8 mouse cellular contexts compared by ENCODE assay signal in the genomic region with DNA sequence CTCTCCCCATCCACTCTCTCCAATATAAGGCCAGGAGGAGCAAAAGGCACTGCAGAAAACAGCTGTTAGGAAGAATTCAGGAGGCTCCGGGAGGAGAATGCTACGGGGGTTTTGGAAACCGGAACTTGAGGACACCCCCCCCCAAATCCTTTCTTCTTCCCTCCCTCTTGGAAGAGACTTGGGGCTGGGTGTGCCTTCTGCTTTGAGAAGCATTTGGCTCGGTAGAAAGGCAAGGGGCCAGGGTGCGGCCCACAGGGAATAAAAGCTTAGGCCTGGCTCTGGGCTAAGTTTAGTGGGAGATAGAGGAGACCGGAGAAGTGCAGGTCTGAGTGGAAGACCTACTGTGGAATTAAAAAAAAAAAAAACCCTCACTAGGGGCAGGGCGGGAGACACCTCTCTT.
DNase-seq lines count a peak whose midpoint lies in the region; ATAC-seq and TF ChIP-seq lines count a peak whose summit lies in the region.

No protein-coding gene starts in this region.

- no peak for TF ChIP-seq POLR2A in embryonic fibroblast, embryonic 13.5 days (IDR thresholded peaks at IDR 0.05; ENCODE audit: low read depth, low read length)
- no peak for TF ChIP-seq POLR2A in thymus, adult 2 months (IDR thresholded peaks at IDR 0.05; ENCODE audit: control insufficient read depth, extremely low read depth, insufficient read depth, low read length, poor library complexity)

- peak overlapping the region; percentile 81 for H3K4me3 ChIP-seq in embryonic fibroblast, embryonic 13.5 days (ENCODE audit: insufficient read depth, low read length)
- peak overlapping the region; percentile 79 for H3K4me3 ChIP-seq in heart, embryonic 16.5 days (ENCODE audit: low read length)
- peak overlapping the region; percentile 78 for H3K4me3 ChIP-seq in midbrain, embryonic 10.5 days
- H3K4me3 ChIP-seq in thymus, adult 2 months (ENCODE audit: control insufficient read depth, insufficient read depth, low read length), result no peak overlapping the region

- peak overlapping the region; percentile 98 for H3K4me2 ChIP-seq in heart, embryonic 16.5 days (ENCODE audit: low read depth, low read length)

- H3K9ac ChIP-seq in heart, embryonic 16.5 days (ENCODE audit: low read length), result peak overlapping the region; percentile 77

- no peak for ATAC-seq in heart, embryonic 16.5 days (replicated peaks; ENCODE audit: extremely low read depth, insufficient read depth, low FRiP score)

- no peaks in the 10 kb centered on the region for H3K27me3 ChIP-seq in heart, embryonic 16.5 days (ENCODE audit: control insufficient read depth, insufficient read depth, low read length)
- no peaks in the 10 kb centered on the region; the same call in 1 of the 2 replicates for H3K27me3 ChIP-seq in midbrain, embryonic 10.5 days (ENCODE audit: low read depth, poor library complexity, severe bottlenecking)
- no peaks in the 10 kb centered on the region; the same call in 1 of the 2 replicates for H3K27me3 ChIP-seq in thymus, adult 2 months (ENCODE audit: control insufficient read depth, insufficient read depth, low read length)

- peaks cover 11% of the 10 kb centered on the region for H3K4me1 ChIP-seq in embryonic fibroblast, embryonic 13.5 days (ENCODE audit: control insufficient read depth, insufficient read depth, low read length)
- H3K4me1 ChIP-seq in heart, embryonic 16.5 days (ENCODE audit: control insufficient read depth, insufficient read depth, low read length), result peaks cover 14% of the 10 kb centered on the region
- H3K4me1 ChIP-seq in midbrain, embryonic 10.5 days, result peaks cover 34% of the 10 kb centered on the region
- peaks cover 11% of the 10 kb centered on the region for H3K4me1 ChIP-seq in thymus, adult 2 months (replicated peaks; ENCODE audit: control insufficient read depth, insufficient read depth, low read length)

- no peaks in the 10 kb centered on the region for H3K9me3 ChIP-seq in heart, embryonic 16.5 days (replicated peaks; ENCODE audit: control insufficient read depth, low read length)
- no peaks in the 10 kb centered on the region for H3K9me3 ChIP-seq in midbrain, embryonic 10.5 days (replicated peaks)

- H3K27ac ChIP-seq in embryonic fibroblast, embryonic 13.5 days (ENCODE audit: insufficient read depth, low read length), result peak overlapping the region; percentile 87
- H3K27ac ChIP-seq in heart, embryonic 16.5 days (ENCODE audit: low read length), result peak overlapping the region; percentile 93
- H3K27ac ChIP-seq in midbrain, embryonic 10.5 days (replicated peaks), result peak overlapping the region; percentile 96; the same call in 1 of the 2 replicates
- H3K27ac ChIP-seq in thymus, adult 2 months (ENCODE audit: control insufficient read depth, insufficient read depth, low read length), result no peak overlapping the region

- no peaks in the 10 kb centered on the region for H3K36me3 ChIP-seq in heart, embryonic 16.5 days (ENCODE audit: control insufficient read depth, insufficient read depth)
- peaks cover 8% of the 10 kb centered on the region; the same call in 1 of the 2 replicates for H3K36me3 ChIP-seq in midbrain, embryonic 10.5 days
- no peaks in the 10 kb centered on the region for H3K36me3 ChIP-seq in thymus, adult 2 months (ENCODE audit: control insufficient read depth, insufficient read depth, low read length)

- WGBS in heart, embryonic 16.5 days, result 7% methylated on average over 7 of the region's 7 CpGs
- WGBS in midbrain, embryonic 10.5 days, result 13% methylated on average over 7 of the region's 7 CpGs
- WGBS in thymus, adult 2 months, result 41% methylated on average over 7 of the region's 7 CpGs

- DNase-seq in urinary bladder, adult 18-20 months (ENCODE audit: low spot score in 2 of 2), result peak; percentile 33 to 72
- no peak for DNase-seq in urinary bladder, postnatal 10 days (ENCODE audit: low spot score)
- DNase-seq in kidney, postnatal 25 days, result peak; percentile 58 to 71
- no peak for DNase-seq in midbrain, embryonic 10.5 days (ENCODE audit: low spot score)
- DNase-seq in urinary bladder, adult 2 months (ENCODE audit: low spot score), result peak; percentile 36
- no peak for DNase-seq in thymus, adult 2 months

- no peak for TF ChIP-seq CTCF in embryonic fibroblast, embryonic 13.5 days (IDR thresholded peaks at IDR 0.05; ENCODE audit: borderline replicate concordance, insufficient read depth, low read length)
- no peak for TF ChIP-seq CTCF in thymus, adult 2 months (IDR thresholded peaks at IDR 0.05; ENCODE audit: borderline replicate concordance, control insufficient read depth, extremely low read depth, insufficient read depth, low read length, poor library complexity)

Comparison
In these comparisons a context has a peak if more than half of its experiments do, and no peak if none do; other contexts are left out.
1. DNase-seq: peak in urinary bladder, adult 18-20 months (2 of 2), kidney, postnatal 25 days (2 of 2) and urinary bladder, adult 2 months (single experiment); none in urinary bladder, postnatal 10 days (single experiment), midbrain, embryonic 10.5 days (single experiment) and thymus, adult 2 months (single experiment).